In genomic region chr2:45339866-45340265, GRCm38 (mm10) we compare ENCODE assay signal across 26 mouse cellular contexts.
"Had no signal": no experiment of that assay in that cellular context is flagged by ENCODE, and none has a peak within 500 bp of the region (broad histone marks: within the 10 kb centered on the region; RNA-seq: fewer than 3 reads in every experiment).

No protein-coding gene starts in this region.

- H3K4me3 ChIP-seq: gastrocnemius, adult 2 months; heart, embryonic 10.5 days; heart, embryonic 12.5 days; hindbrain, embryonic 10.5 days; hindbrain, embryonic 12.5 days; intestine, embryonic 15.5 days; left cerebral cortex, adult 2 months; limb, embryonic 10.5 days; limb, embryonic 12.5 days; liver, embryonic 13.5 days had no signal

- ATAC-seq: hindbrain, embryonic 16.5 days; inflammation-experienced regulatory T-cells, adult 6 months; intestine, embryonic 15.5 days; intestine, postnatal 0 days had no signal

- H3K9ac ChIP-seq: heart, embryonic 12.5 days; hindbrain, embryonic 12.5 days; hindbrain, embryonic 14.5 days; intestine, embryonic 15.5 days; limb, embryonic 12.5 days; liver, embryonic 13.5 days had no signal

- H3K27me3 ChIP-seq: heart, embryonic 12.5 days; hindbrain, embryonic 12.5 days; intestine, embryonic 15.5 days; limb, embryonic 12.5 days; liver, embryonic 13.5 days had no signal

- H3K4me1 ChIP-seq: heart, embryonic 10.5 days; heart, embryonic 12.5 days; hindbrain, embryonic 10.5 days; hindbrain, embryonic 12.5 days; intestine, embryonic 15.5 days; limb, embryonic 10.5 days; limb, embryonic 12.5 days; liver, embryonic 13.5 days had no signal

- H3K36me3 ChIP-seq: heart, embryonic 10.5 days; heart, embryonic 12.5 days; hindbrain, embryonic 10.5 days; hindbrain, embryonic 12.5 days; intestine, embryonic 15.5 days; limb, embryonic 10.5 days; limb, embryonic 12.5 days; liver, embryonic 13.5 days had no signal

- H3K27ac ChIP-seq: gastrocnemius, adult 2 months; heart, embryonic 10.5 days; hindbrain, embryonic 10.5 days; hindbrain, embryonic 12.5 days; hindbrain, embryonic 14.5 days; intestine, embryonic 15.5 days; left cerebral cortex, adult 2 months; limb, embryonic 10.5 days; limb, embryonic 12.5 days; liver, embryonic 13.5 days had no signal

- H3K4me2 ChIP-seq: heart, embryonic 12.5 days; hindbrain, embryonic 12.5 days; hindbrain, embryonic 14.5 days; intestine, embryonic 15.5 days; limb, embryonic 12.5 days; liver, embryonic 11.5 days; liver, embryonic 13.5 days had no signal

- DNase-seq: gastrocnemius, adult 2 months; gastrocnemius, postnatal 10 days; gastrocnemius, postnatal 25 days; heart, adult 18-20 months; heart, postnatal 10 days; heart, postnatal 4 days; kidney, adult 18-20 months; kidney, adult 8-10 months; kidney, postnatal 10 days; kidney, postnatal 25 days; kidney, postnatal 4 days; liver; liver, embryonic 13.5 days had no signal

- H3K9me3 ChIP-seq: heart, embryonic 10.5 days; hindbrain, embryonic 10.5 days; hindbrain, embryonic 12.5 days; intestine, embryonic 15.5 days; limb, embryonic 10.5 days; liver, embryonic 13.5 days had no signal
